Mouse (Mus musculus) olfactory bulb, adult 2 months (tissue): ENCODE results near the gene Nsmf. TPM values are rescaled to one million over a fixed set of nuclear protein-coding genes. Genes with fewer than 3 reads are reported as not detected.

ENCODE experiments used
- H3K27ac ChIP-seq: fragments of 200-500 bp; 2 replicates; pipeline ENCODE4 v1.5.1; 2012; ENCODE audit warnings: low read depth, low read length; ENCODE audit not compliant: insufficient read depth
- H3K4me1 ChIP-seq: fragments of 200-500 bp; 2 replicates; pipeline ENCODE4 v1.6.1; 2012; ENCODE audit warnings: low read length; ENCODE audit not compliant: control insufficient read depth, insufficient read depth
- H3K4me3 ChIP-seq: fragments of 200-500 bp; 2 replicates; pipeline ENCODE4 v1.5.1; 2012; ENCODE audit warnings: mild to moderate bottlenecking, low read depth, low read length, moderate library complexity; ENCODE audit not compliant: insufficient read depth
- CTCF ChIP-seq: fragments of 200-500 bp; IDR thresholded peaks from 2 replicates; pipeline ENCODE4 v1.5.1; 2012; ENCODE audit warnings: low read depth, mild to moderate bottlenecking, low read length, moderate library complexity; ENCODE audit not compliant: insufficient read depth
- POLR2A ChIP-seq: fragments of 200-500 bp; IDR thresholded peaks from 2 replicates; pipeline ENCODE4 v1.6.1; 2012; ENCODE audit warnings: mild to moderate bottlenecking, low read depth, low read length, moderate library complexity; ENCODE audit not compliant: insufficient read depth
- WGBS: fragments of 180-500 bp; shearing (Covaris S2); methylation state at CpG from one replicate; pipeline ENCODE4 v1.1.7; 2018; 5-methylcytosine and 5-hydroxymethylcytosine counted together
- polyA plus RNA-seq: library from polyadenylated mRNA; stranded (reverse); fragments of >200 nt; gene quantifications from 2 replicates; pipeline ENCODE4 v1.2.4, GENCODE M21; 2012; ENCODE audit warnings: low replicate concordance; ENCODE audit not compliant: missing spikeins, insufficient read depth, insufficient read length

The Nsmf gene
- polyA plus RNA-seq, 1 experiment, result not detected

- H3K27ac ChIP-seq, result no peak overlapping the region
These were observed 18.2 kb downstream of the Nsmf start for GRCm38 (mm10) chr2:25072398-25072797.

GRCm38 (mm10) chr2:25075506-25075905, 21.4 kb downstream of the Nsmf start:
- Histone ChIP-seq H3K4me1 (no peaks in the 10 kb centered on the region), H3K4me3 (no peak overlapping the region), H3K27ac (no peak overlapping the region)
- TF ChIP-seq CTCF (no peak), POLR2A (no peak)
- 35% methylated on average over 4 of the region's 4 CpGs for whole genome bisulfite sequencing

More at GRCm38 (mm10) chr2:25072398-25072797, 18.2 kb downstream of the Nsmf start:
- Histone ChIP-seq H3K4me3 (no peak overlapping the region), H3K4me1 (no peaks in the 10 kb centered on the region)
- WGBS, result 91% methylated on average over 4 of the region's 4 CpGs
- TF ChIP-seq POLR2A (no peak), CTCF (no peak)

GRCm38 (mm10) chr2:25078967-25079366, 24.8 kb downstream of the Nsmf start:
- Histone ChIP-seq H3K4me1 (no peaks in the 10 kb centered on the region), H3K27ac (no peak overlapping the region), H3K4me3 (no peak overlapping the region)
- 88% methylated on average over 1 of the region's 1 CpGs for WGBS
- TF ChIP-seq POLR2A, result no peak
- no peak for TF ChIP-seq CTCF

- no peaks in the 10 kb centered on the region for H3K4me1 ChIP-seq
- TF ChIP-seq POLR2A, result no peak
- TF ChIP-seq CTCF, result no peak
- no peak within 1 kb of the TSS for H3K4me3 ChIP-seq
- WGBS, result 70% methylated on average over 5 of the region's 5 CpGs
- H3K27ac ChIP-seq, result no peak within 1 kb of the TSS
These were observed 25.9 kb downstream of the Nsmf start, which contains the start of gene Entpd8 for GRCm38 (mm10) chr2:25080076-25080475. Gene Entpd8, plus strand, starts transcription at chr2:25080304.

- Histone ChIP-seq H3K27ac (no peak overlapping the region), H3K4me1 (no peaks in the 10 kb centered on the region), H3K4me3 (no peak overlapping the region)
- TF ChIP-seq POLR2A, result no peak
- TF ChIP-seq CTCF, result no peak
- WGBS, result 85% methylated on average over 4 of the region's 4 CpGs
These were observed 29.5 kb downstream of the Nsmf start for GRCm38 (mm10) chr2:25083697-25084096.

GRCm38 (mm10) chr2:25085571-25085970, 31.4 kb downstream of the Nsmf start:
- Histone ChIP-seq H3K4me1 (no peaks in the 10 kb centered on the region), H3K4me3 (no peak overlapping the region), H3K27ac (no peak overlapping the region)
- WGBS, result 79% methylated on average over 5 of the region's 5 CpGs
- no peak for TF ChIP-seq POLR2A

GRCm38 (mm10) chr2:25087842-25088241, 33.7 kb downstream of the Nsmf start:
- 72% methylated on average over 2 of the region's 2 CpGs for WGBS
- TF ChIP-seq CTCF (no peak), POLR2A (no peak)

GRCm38 (mm10) chr2:25088636-25089035, 34.5 kb downstream of the Nsmf start:
- 92% methylated on average over 3 of the region's 3 CpGs for WGBS
- Histone ChIP-seq H3K27ac (no peak overlapping the region), H3K4me3 (no peak overlapping the region), H3K4me1 (no peaks in the 10 kb centered on the region)
- no peak for TF ChIP-seq CTCF

More at GRCm38 (mm10) chr2:25087842-25088241, 33.7 kb downstream of the Nsmf start:
- H3K4me1 ChIP-seq, result no peaks in the 10 kb centered on the region
- no peak overlapping the region for H3K4me3 ChIP-seq
- no peak overlapping the region for H3K27ac ChIP-seq

- Histone ChIP-seq H3K27ac (no peak overlapping the region), H3K4me3 (no peak overlapping the region), H3K4me1 (peaks cover 3% of the 10 kb centered on the region; the same call in 1 of the 2 replicates)
- 72% methylated on average over 17 of the region's 17 CpGs for WGBS
- TF ChIP-seq CTCF, result no peak
- no peak for TF ChIP-seq POLR2A
These were observed 40.6 kb downstream of the Nsmf start for GRCm38 (mm10) chr2:25094785-25095108.

- TF ChIP-seq CTCF, result no peak
- no peak for TF ChIP-seq POLR2A
- H3K4me1 ChIP-seq, result peaks cover 3% of the 10 kb centered on the region; the same call in 1 of the 2 replicates
- no peak within 1 kb of the TSS for H3K27ac ChIP-seq
- WGBS, result 71% methylated on average over 28 of the region's 28 CpGs
- no peak within 1 kb of the TSS for H3K4me3 ChIP-seq
These were observed 41.1 kb downstream of the Nsmf start, which contains the start of gene Noxa1 for GRCm38 (mm10) chr2:25095109-25095850. Gene Noxa1, minus strand, starts transcription at chr2:25095149.
